Mouse (Mus musculus) hindbrain, embryonic 16.5 days (tissue): Measurements from ENCODE around the gene Pnpla2. TPM values are rescaled to one million over a fixed set of nuclear protein-coding genes. Genes with fewer than 3 reads are reported as not detected.

Experiments used
- ATAC-seq: fragments of 200-750 bp; cut with Nextera tagmentation; 2 replicates; pipeline ENCODE4 v1.8.0; 2017; ENCODE audit warnings: moderate TSS enrichment, moderate library complexity
- H3K27ac ChIP-seq: fragments of 300-500 bp; sonication (generic); 2 replicates; pipeline ENCODE4 v1.5.1; 2014; ENCODE audit warnings: low read depth, mild to moderate bottlenecking, control low read depth, low read length, moderate library complexity
- H3K27me3 ChIP-seq: fragments of 300-500 bp; sonication (generic); replicated peaks from 2 replicates; pipeline ENCODE4 v1.6.1; 2014; ENCODE audit warnings: low read length; ENCODE audit not compliant: control insufficient read depth, insufficient read depth
- H3K36me3 ChIP-seq: fragments of 300-500 bp; sonication (generic); 2 replicates; pipeline ENCODE4 v1.6.1; 2014; ENCODE audit warnings: mild to moderate bottlenecking, low read length, moderate library complexity, mixed read lengths; ENCODE audit not compliant: control insufficient read depth, insufficient read depth
- H3K4me1 ChIP-seq: fragments of 300-500 bp; sonication (generic); 2 replicates; pipeline ENCODE4 v1.6.1; 2014; ENCODE audit warnings: low read depth, low read length; ENCODE audit not compliant: control insufficient read depth, insufficient read depth
- H3K4me2 ChIP-seq: fragments of 300-500 bp; sonication (generic); 2 replicates; pipeline ENCODE4 v1.6.1; 2014; ENCODE audit warnings: mild to moderate bottlenecking, low read length, control low read depth, moderate library complexity
- H3K4me3 ChIP-seq: fragments of 300-500 bp; sonication (generic); 2 replicates; pipeline ENCODE4 v1.5.1; 2014; ENCODE audit warnings: mild to moderate bottlenecking, low read length, control low read depth, moderate library complexity
- H3K9ac ChIP-seq: fragments of 300-500 bp; sonication (generic); 2 replicates; pipeline ENCODE4 v1.6.1; 2014; ENCODE audit warnings: low read depth, mild to moderate bottlenecking, control low read depth, low read length, moderate library complexity
- H3K9me3 ChIP-seq: fragments of 300-500 bp; sonication (generic); 2 replicates; pipeline ENCODE4 v1.6.1; 2014; ENCODE audit warnings: mild to moderate bottlenecking, low read length, moderate library complexity; ENCODE audit not compliant: control insufficient read depth
- WGBS: fragments of 180-500 bp; shearing (Covaris S2); extraction: QIAGEN DNeasy Blood & Tissue Kit; methylation state at CpG from one replicate; pipeline ENCODE4 v1.1.7; 2014; 5-methylcytosine and 5-hydroxymethylcytosine counted together
- polyA plus RNA-seq: library from polyadenylated mRNA; unstranded; fragments of >200 nt; fragmentation: Nextera tagmentation; extraction: Ambion mirVana; gene quantifications from 2 replicates; pipeline ENCODE4 v1.2.1, GENCODE M21; 2015

The Pnpla2 gene
- polyA plus RNA-seq, 1 experiment from 2014 or later: 20.9 TPM

DNA sequence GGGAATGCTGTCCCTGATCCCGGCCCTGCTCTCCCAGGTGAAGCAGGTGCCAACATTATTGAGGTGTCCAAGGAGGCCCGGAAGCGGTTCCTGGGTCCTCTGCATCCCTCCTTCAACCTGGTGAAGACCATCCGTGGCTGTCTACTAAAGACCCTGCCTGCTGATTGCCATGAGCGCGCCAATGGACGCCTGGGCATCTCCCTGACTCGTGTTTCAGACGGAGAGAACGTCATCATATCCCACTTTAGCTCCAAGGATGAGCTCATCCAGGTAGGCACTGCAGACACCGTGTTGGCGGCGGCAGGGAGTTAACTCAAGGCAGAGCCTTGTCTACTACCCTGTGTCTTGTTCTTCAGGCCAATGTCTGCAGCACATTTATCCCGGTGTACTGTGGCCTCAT, 2.2 kb downstream of the Pnpla2 start:
- Histone ChIP-seq H3K36me3 (peaks cover 4% of the 10 kb centered on the region; the same call in 1 of the 2 replicates), H3K4me1 (peaks cover 18% of the 10 kb centered on the region), H3K9me3 (no peaks in the 10 kb centered on the region), H3K27ac (no peak overlapping the region), H3K9ac (no peak overlapping the region), H3K27me3 (peaks cover 18% of the 10 kb centered on the region), H3K4me2 (no peak overlapping the region), H3K4me3 (no peak overlapping the region)
- ATAC-seq: no peak
- 93% methylated on average over 14 of the region's 14 CpGs for WGBS

DNA sequence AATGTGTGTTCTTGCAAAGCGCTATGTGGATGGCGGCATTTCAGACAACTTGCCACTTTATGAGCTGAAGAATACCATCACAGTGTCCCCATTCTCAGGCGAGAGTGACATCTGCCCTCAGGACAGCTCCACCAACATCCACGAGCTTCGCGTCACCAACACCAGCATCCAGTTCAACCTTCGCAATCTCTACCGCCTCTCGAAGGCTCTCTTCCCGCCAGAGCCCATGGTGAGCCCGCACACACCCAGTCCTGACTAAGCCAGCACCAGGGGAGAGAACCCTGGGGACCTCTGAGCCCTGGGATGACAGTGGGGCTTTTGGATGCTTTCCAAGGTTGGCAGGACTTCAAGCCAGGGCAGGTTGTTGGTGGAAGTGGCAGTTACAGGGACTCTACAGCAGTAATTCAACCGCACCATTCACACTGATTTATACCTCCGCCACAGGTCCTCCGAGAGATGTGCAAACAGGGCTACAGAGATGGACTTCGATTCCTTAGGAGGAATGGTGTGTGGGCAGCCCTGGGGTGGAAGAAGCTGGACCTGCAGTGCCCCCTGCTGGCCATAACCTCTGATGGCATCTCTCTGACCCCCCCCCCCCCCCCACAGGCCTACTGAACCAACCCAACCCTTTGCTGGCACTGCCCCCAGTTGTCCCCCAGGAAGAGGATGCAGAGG, 3.1 kb downstream of the Pnpla2 start:
- ATAC-seq: no peak
- Histone ChIP-seq H3K4me3 (no peak overlapping the region), H3K9me3 (no peaks in the 10 kb centered on the region), H3K4me2 (no peak overlapping the region), H3K27me3 (peaks cover 26% of the 10 kb centered on the region), H3K36me3 (peaks cover 3% of the 10 kb centered on the region; the same call in 1 of the 2 replicates), H3K27ac (no peak overlapping the region), H3K4me1 (peaks cover 18% of the 10 kb centered on the region), H3K9ac (no peak overlapping the region)
- WGBS: 77% methylated on average over 15 of the region's 15 CpGs

DNA sequence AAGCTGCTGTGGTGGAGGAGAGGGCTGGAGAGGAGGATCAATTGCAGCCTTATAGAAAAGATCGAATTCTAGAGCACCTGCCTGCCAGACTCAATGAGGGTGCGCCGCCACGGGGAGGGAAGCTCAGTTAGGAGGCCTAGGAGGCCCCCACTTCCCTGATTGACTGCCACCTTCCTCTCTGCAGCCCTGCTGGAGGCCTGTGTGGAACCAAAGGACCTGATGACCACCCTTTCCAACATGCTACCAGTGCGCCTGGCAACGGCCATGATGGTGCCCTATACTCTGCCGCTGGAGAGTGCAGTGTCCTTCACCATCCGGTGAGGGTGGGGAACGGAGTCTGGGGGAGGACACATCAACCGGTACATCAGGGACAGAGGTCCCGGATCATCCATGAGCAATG, 3.7 kb downstream of the Pnpla2 start:
- peaks cover 32% of the 10 kb centered on the region for H3K27me3 ChIP-seq
- H3K9me3 ChIP-seq: no peaks in the 10 kb centered on the region
- H3K36me3 ChIP-seq: peaks cover 3% of the 10 kb centered on the region; the same call in 1 of the 2 replicates
- H3K9ac ChIP-seq: no peak overlapping the region
- 92% methylated on average over 11 of the region's 11 CpGs for WGBS
- H3K4me3 ChIP-seq: no peak overlapping the region
- no peak overlapping the region for H3K27ac ChIP-seq
- no peak overlapping the region for H3K4me2 ChIP-seq
- no peak for ATAC-seq
- H3K4me1 ChIP-seq: peaks cover 18% of the 10 kb centered on the region

DNA sequence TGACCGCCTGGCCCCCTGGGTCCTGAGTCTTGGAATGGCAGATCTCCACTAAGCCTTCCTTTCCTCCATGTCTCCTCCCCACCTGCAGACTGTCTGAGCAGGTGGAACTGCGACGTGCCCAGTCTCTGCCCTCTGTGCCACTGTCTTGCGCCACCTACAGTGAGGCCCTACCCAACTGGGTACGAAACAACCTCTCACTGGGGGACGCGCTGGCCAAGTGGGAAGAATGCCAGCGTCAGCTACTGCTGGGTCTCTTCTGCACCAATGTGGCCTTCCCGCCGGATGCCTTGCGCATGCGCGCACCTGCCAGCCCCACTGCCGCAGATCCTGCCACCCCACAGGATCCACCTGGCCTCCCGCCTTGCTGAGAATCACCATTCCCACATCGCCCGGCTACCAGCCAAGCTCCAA, 4.3 kb downstream of the Pnpla2 start:
- 90% methylated on average over 17 of the region's 17 CpGs for WGBS
- Histone ChIP-seq H3K9ac (no peak overlapping the region), H3K36me3 (peaks cover 3% of the 10 kb centered on the region; the same call in 1 of the 2 replicates), H3K9me3 (no peaks in the 10 kb centered on the region), H3K4me3 (no peak overlapping the region), H3K4me2 (no peak overlapping the region), H3K27ac (no peak overlapping the region), H3K4me1 (peaks cover 18% of the 10 kb centered on the region), H3K27me3 (peaks cover 38% of the 10 kb centered on the region)
- no peak for ATAC-seq

DNA sequence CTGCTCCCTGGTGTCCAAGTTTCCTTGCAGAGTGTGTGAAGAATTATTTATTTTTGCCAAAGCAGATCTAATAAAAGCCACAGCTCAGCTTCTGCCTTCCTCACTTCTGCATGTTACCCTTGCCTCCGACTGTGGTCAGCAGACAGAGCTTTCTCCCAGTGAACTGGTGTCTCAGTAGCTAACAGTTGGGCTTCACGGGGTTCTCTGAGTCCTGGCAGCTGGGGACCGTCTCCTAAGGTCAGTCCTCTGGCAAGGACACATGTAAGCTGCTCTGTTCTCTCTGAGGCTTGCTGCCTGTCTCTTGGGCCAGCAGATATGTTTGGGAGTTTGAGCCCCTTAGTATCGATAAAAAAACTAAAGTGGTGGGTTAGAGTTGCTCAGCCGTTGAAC, 5.0 kb downstream of the Pnpla2 start:
- H3K9ac ChIP-seq: no peak overlapping the region
- H3K27me3 ChIP-seq: peaks cover 44% of the 10 kb centered on the region
- H3K27ac ChIP-seq: no peak overlapping the region
- no peaks in the 10 kb centered on the region for H3K9me3 ChIP-seq
- ATAC-seq: no peak
- no peak overlapping the region for H3K4me2 ChIP-seq
- H3K4me1 ChIP-seq: peaks cover 20% of the 10 kb centered on the region
- no peak overlapping the region for H3K4me3 ChIP-seq
- peaks cover 3% of the 10 kb centered on the region; the same call in 1 of the 2 replicates for H3K36me3 ChIP-seq
- 70% methylated on average over 5 of the region's 5 CpGs for WGBS

DNA sequence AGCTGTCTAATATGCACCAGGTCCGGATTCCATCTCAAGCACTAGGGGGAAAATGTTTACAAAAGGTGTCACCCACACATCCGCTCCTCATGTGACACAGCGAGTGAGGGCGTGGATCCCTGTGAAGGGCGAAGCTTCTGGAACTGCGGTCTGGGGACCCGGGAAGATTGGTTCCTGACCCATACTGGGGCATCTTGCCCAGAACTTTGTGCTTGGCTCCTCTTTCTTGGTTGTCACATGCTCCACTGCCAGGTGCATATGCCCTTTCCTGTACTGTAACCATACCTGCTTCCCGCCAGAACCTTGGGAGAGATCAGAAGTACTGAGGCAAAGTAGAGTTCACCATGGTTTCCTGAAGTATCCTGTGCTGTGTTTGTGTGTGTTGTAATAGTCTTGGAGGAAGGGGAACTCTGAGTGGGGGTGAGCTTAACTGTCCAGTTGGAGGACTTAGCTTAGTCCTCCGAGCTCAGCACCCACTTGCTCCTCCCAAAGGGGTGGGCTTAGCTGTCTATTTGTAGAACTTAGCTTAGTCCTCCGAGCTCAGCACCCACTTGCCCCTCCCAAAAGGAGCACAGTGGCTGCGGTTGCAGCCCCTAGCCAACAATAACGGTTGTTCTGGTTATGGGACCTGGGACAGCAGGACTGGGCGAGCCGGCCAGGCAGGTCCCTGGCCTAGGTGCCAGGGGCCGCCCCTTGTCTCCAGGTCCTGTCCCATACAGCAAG, 5.6 kb downstream of the Pnpla2 start, which contains the start of gene Cracr2b:
Gene Cracr2b (plus strand): TSS at position 704 of the 723 bp plus-strand sequence.
- peak within 1 kb of the TSS; percentile 65 for H3K9ac ChIP-seq
- peak within 1 kb of the TSS; percentile 46 for H3K4me3 ChIP-seq
- H3K27me3 ChIP-seq: peaks cover 50% of the 10 kb centered on the region
- no peaks in the 10 kb centered on the region for H3K9me3 ChIP-seq
- 78% methylated on average over 15 of the region's 15 CpGs for WGBS
- ATAC-seq: no peak
- peak within 1 kb of the TSS; percentile 81 for H3K4me2 ChIP-seq
- H3K27ac ChIP-seq: no peak within 1 kb of the TSS
- H3K4me1 ChIP-seq: peaks cover 22% of the 10 kb centered on the region
- peaks cover 3% of the 10 kb centered on the region; the same call in 1 of the 2 replicates for H3K36me3 ChIP-seq

DNA sequence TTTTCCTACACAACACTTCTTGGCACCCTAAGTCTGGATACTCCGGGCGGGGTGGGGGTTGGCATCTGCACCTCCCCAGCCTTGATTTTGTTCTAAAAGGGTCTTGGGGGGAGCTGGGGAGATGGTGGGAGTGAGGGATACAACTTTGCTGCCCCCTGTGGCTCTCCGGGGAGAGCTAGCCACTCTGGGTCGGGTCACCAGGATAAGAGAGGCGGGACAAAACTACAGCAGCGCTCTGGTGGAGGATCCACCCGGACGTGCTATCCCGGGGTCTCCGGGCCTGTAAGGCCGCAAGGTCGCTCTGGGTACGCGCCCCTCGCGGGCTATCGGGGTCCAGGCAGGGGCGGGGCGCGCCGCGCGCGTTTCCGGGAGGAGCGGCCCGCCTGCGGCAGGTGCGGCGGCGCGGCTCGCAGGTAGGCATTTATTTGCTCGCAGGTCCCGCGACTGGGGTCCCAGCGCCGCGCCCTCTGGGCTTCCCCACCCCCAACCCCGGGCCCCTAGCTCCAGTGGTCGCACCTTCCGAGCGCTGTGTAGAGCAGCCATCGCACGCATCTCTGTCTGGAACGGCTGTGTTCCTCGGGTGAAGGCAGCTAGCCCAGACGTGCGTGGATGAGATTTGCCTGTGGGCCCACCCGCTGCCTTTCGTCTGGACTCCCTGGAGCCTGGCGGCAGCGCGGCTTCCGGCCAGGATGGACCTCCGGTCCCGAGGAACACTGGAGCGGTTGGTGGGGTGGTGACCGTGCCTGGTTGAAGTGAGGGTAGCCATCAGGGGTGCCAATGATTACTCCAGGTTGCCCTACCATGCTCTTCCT, 6.7 kb downstream of the Pnpla2 start:
- peak overlapping the region; percentile 65 for H3K9ac ChIP-seq
- ATAC-seq: no peak
- H3K4me2 ChIP-seq: peak overlapping the region; percentile 81
- WGBS: 2% methylated on average over 48 of the region's 59 CpGs
- H3K4me3 ChIP-seq: peak overlapping the region; percentile 46
- no peak overlapping the region for H3K27ac ChIP-seq
- H3K27me3 ChIP-seq: peaks cover 56% of the 10 kb centered on the region
- peaks cover 3% of the 10 kb centered on the region; the same call in 1 of the 2 replicates for H3K36me3 ChIP-seq
- peaks cover 16% of the 10 kb centered on the region for H3K4me1 ChIP-seq
- H3K9me3 ChIP-seq: no peaks in the 10 kb centered on the region

DNA sequence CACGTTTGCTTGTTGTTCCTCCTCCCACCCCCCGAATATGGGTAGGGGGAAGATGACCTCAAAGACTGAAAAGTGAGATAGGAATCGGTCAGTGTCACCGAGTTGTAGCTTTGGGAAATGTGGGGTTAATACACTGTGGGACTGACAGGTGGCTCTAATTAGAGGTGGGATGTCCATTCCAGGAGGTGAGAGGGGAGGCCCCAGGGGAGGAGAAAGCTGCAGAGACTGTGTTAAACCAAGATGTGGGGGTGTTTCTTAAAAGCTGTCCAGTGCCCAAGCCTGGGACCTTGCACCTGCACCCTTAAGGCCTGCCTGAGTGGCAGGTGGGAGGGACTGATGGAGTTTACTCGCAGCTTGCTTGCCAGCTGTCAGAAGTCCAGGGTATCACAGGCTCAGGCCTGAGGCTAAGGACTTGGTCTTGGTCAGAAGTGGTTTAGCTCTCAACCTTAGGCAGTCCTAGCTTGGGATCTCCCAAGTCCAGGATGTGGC, 7.4 kb downstream of the Pnpla2 start:
- Histone ChIP-seq H3K36me3 (peaks cover 3% of the 10 kb centered on the region; the same call in 1 of the 2 replicates), H3K27me3 (peaks cover 58% of the 10 kb centered on the region), H3K4me1 (peaks cover 23% of the 10 kb centered on the region), H3K4me2 (peak overlapping the region; percentile 81), H3K9ac (no peak overlapping the region), H3K27ac (no peak overlapping the region), H3K9me3 (no peaks in the 10 kb centered on the region), H3K4me3 (peak overlapping the region; percentile 46)
- ATAC-seq: no peak
- WGBS: 18% methylated on average over 5 of the region's 5 CpGs
